Mouse (Mus musculus): Measurements from ENCODE around the gene Haus3.
A peak's percentile ranks its signal among the peaks of the same experiment; 100 is the strongest.

- TF ChIP-seq CTCF (IDR thresholded peaks at IDR 0.05) (no peak), EP300 (IDR thresholded peaks at IDR 0.05; ENCODE audit: insufficient read depth, low read depth, low read length) (0 out of 2 replicates have a peak, but pooled peaks have one; percentile 30), POLR2A (IDR thresholded peaks at IDR 0.05; ENCODE audit: insufficient read depth, low read depth, low read length) (no peak)
Measured at GRCm38 (mm10) chr5:34217756-34218155, 48.4 kb upstream of the Haus3 start.
